Mouse (Mus musculus) spleen, adult 2 months (tissue): ENCODE measurements around the gene Gpx1.

Experiments used
- CTCF ChIP-seq: fragments of 200-500 bp; IDR thresholded peaks from 2 replicates; pipeline ENCODE4 v1.5.1; 2011; ENCODE audit warnings: mild to moderate bottlenecking, inconsistent platforms; ENCODE audit not compliant: insufficient read depth, insufficient read length, insufficient replicate concordance; ENCODE audit errors: extremely low read depth
- POLR2A ChIP-seq: fragments of 200-500 bp; IDR thresholded peaks from 2 replicates; pipeline ENCODE4 v1.6.1; 2011; ENCODE audit warnings: low read depth, low read length, inconsistent platforms

- TF ChIP-seq CTCF = no peak
- peak; percentile 7; the same call in 1 of the 2 replicates for TF ChIP-seq POLR2A
These were observed 48.5 kb upstream of the Gpx1 start, which contains the start of gene Nicn1 for GRCm38 (mm10) chr9:108290016-108290750.
